Mouse (Mus musculus) thymus, postnatal 10 days (tissue): ENCODE data around the gene Nek8.

Experiments
- DNase-seq, 2 experiments: peaks; one replicate each; pipeline ENCODE4 v3.0.0; 2021; ENCODE audit warnings: low spot score in 2 of 2

The Nek8 gene

DNA sequence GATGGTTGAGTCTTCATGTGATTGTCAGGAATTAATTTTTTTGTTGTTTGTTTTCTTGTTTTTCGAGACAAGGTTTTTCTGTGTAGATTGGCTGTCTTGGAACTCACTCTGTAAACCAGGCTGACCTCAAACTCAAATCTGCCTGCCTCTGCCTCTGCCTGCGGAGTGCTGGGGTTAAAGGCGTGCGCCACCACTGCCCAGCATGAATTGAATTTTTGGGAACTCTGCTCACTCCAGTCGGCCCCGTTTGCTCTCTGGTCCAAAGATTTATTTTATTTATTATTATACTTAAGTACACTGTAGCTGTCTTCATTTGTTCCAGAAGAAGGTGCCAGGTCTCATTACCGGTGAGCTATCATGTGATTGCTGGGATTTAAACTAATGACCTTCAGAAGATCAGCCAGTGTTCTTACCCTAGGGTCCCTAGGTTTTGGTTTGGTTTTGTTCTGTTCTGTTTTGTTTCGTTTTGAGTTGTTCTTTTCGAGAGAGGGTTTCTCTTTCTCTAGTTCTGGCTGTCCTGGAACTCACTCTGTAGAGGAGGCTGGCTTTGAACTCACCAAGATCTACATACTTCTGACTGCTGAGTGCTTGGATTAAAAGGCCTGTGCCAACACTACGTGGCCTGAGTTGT, 7.5 kb upstream of the Nek8 start:
- no peak for DNase-seq

DNA sequence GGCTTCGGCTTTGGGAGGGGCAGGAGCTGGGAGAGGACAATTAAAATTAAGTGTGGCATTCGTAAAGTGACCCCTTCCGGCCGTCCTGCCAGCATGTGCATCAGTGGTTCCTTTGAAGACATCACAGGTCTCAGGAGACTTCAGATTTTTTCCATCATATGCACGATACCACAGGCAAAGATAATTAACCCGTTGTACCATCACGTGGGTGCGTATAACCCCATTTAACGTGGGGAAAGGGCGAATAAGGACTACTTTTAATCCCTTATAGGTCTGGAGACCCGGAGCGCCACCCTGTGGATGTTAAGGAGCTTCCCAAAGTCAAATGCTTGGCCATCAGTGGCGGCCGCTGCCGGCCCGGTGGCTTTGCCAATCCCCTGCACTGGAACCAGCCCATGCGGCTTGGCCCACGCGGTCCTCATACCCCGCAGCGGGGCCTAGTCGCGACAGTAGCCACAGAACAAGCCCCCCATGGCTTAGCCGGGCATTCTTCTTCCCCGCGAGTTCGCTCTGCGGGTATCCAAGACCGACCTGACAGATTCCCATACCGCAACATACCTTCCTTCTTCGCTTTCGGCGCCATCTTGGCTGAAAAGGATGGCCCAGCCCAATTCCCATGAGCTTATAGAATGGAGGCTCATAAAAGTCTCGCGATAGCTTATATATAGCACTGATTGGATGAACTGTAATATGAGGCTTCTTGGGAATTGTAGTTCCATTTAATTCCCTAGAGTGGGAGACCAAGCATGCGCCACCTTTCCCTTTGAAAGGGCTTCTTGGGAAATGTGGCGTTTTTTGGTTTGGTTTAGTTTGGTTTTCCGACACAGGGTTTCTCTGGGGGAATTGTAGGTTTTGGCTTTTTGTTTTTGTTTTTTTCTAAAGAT, 6.7 kb upstream of the Nek8 start, which contains the start of gene Rpl23a:
Gene Rpl23a (minus strand): TSS at position 624 of the 884 bp plus-strand sequence.
- DNase-seq = peak; percentile 68 to 69

DNA sequence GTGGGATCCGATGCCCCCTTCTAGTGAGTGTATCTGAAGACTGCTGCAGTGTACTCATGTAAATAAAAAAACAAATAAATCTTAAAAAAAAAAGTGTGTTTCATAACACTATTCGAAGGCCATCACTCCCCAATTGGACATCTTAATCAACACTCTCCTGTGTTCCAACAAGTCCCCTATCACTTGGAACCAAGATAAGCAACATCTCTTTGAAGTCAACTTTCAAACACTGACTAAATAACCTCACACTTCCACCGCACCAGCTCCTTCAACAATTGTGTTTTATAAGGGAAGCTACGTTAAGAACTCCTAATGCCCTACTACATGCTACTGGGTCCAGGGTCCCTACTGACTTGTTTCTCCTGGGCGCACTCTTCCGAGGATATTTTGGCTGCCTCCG, 6.0 kb upstream of the Nek8 start:
- DNase-seq = no peak

DNA sequence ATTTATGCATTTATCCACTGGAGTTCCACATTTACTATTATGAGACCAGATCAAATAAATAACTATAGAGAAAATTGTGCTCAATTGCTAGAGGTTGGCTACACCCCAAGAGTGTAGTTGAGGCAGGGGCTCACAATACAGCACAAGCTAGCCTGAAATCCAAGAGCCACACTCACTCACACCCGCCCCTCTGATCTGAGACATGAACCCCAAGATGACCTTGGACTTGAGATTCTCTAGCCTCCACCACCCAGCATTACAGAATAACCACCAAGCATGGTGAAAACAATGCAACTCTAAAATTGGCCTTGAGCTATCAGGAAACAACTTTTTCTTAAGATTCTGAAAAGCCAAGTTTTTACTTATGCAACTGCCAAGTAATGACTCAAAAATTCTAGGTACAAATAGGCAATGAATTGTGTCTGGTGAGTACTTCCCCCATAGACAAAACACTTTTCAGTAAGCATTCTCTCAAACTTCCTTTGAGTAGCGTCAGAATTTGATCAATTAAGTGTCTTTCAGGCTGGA, 5.4 kb upstream of the Nek8 start:
- no peak for DNase-seq

DNA sequence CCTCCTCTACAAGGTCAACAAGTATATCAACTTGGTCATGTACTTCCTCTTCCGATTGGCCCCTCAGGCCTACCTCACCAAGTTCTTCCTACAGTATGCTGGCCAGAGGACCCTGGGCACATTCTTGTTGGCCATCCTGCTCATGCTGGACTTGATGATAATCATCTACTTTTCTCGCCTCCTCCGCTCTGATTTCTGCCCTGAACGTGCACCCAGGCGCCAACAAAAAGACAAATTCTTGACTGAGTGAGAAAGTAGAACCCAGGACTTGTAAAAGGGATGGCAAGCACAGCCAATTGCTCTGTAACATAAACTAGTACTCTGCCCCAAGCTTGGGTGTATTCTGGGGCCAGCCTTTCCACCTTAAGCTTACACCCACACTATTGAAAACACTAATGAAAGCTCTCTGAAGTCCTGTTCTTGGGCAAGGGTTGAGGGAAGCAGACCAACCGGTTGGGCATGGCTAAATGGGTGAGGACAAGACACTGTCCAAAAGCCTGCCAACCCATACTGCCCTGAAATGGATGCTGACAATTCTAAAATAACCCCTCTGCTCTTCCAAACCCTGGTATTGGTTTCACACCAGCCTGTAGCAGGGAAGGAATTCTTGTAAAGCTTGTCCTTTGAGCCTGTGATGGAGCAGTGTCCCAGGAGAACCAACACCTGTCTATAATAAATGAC, 3.7 kb upstream of the Nek8 start:
- DNase-seq = no peak

DNA sequence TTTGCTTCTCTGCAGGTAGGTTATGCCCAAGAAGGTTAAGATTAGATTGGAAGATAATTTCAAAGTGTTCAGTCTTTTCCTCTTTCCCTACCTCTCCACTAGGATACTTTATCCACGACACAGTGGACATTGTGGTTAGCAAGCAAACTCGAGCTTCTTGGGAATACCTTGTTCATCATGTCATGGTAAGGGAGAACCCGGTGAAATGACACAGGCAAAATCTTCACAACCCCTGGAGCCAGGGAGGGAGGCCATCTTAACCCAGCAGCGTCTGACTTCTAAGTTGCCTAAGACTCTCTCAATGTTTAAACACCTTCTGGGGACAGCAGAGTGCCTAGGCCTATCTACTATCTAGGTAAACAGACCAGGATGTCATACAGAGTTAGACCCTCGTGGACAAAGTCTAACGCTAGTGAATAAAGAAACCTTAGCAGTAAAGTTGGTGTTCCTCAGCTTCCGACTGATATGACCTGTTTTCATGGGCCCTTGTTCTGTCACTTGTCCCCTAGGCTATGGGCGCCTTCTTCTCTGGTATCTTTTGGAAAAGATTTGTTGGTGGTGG, 3.0 kb upstream of the Nek8 start:
- no peak for DNase-seq

DNA sequence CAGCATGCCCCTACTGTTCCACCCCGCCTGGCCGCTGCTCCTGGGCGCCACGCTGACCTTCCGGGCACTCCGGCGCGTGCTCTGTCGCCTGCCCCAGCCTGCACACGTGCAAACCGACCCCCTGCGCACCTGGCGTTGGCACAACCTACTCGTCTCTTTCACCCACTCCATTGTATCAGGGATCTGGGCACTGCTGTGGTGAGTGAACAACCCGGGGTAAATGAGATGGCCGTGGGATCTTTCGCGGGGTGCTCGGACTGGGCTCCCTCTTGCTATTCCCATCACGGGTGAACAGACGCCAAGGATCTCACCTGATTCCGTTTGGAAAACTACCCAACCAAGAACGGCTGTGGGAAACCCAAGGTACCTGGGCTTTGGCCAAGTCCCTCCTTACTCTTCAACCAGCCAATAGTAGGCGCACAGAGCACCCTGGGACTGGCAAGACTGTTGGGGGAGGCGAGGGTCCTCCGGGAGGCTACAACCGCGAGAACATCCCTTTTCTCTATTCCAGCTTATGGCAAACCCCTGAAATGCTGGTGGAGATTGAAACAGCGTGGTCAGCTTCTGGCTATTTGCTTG, 2.5 kb upstream of the Nek8 start:
- peak in 1 of 2 experiments; percentile 39 for DNase-seq

DNA sequence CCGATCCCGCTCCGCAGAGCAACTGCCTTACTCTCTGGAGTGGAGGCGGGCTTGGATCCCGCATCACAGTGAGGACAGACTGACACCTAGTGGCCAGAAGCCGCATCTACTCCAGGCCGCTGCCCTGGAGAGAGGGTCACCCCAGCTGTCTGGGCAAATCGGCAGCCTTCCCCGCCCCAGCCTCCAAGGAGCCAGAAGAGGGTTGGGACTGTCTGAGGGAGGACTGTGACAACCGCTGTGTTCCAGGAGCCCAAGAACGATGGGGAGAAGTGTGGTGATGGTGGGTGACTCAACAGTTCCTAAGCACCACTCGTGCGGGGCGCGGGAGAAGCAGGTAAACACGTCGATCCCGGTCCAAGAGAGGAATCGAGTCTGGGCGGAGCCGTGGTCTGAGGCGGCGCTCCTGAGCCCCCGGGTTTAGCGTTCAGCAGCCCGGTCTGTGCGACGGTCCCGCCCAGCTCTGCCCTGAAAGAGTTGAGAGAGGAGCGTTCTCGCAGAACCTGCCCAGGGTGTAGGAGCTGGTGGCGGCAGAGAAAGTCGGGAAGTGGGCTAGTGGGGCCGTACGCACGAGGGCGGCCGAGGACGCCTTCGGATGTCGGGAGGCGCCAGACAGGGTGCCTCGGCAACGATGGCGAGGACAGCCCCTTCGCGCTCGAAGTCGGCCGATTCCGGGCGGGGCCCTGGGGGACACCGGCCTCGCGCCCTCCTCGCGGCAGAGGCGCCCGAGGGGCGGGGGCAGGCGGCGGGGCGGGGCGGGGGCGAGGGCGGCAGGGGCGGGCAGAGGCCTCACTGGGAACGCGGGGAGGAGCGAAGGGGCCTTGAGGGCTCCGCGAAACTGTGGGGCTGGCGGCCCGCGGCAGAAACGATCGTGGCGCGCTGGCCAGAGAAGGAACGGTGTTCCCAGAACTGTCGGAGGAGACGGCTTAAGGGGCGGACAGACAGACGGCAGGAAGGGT, 1.7 kb upstream of the Nek8 start:
- peak; percentile 87 to 91 for DNase-seq

DNA sequence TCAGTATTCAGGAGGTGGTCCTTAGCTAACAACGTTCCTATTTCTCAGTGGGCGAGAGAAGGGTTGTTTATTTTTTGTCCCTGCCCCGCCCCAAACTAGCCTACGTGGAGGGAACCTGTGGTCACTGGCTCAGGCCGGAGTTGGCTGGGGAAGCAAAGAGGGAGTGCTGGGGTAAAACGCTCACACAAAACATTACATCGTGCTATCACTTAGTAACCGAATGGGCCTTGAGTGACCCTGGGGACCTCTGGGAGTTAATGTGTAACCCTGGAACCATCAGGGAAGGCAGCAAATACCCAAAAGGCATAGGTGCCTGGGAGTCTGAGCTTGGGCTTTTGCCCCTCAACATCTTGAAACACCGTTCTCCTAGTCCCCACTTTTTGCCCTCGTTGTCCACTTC, 962 bp upstream of the Nek8 start:
- DNase-seq = no peak

DNA sequence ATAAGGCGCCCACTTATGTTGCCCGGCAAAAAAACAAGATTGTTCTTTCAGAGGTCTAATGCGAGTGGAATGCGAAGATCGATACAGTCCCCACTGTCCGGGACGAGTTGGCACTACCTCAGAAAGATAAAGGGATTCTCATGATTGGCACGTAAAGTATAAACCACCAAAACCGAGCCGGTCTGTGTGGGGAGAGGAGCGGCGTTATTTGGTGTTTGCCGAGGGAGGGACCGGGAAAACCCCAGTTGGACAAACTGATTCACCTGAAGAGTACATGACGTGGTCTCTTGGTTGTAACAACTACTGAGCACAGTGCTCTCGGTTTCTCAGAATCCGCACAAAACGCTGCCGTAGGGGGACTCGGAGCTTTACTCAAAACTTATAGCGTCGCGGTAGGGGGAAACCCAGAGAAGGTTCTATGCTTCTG, 443 bp upstream of the Nek8 start:
- DNase-seq = no peak

DNA sequence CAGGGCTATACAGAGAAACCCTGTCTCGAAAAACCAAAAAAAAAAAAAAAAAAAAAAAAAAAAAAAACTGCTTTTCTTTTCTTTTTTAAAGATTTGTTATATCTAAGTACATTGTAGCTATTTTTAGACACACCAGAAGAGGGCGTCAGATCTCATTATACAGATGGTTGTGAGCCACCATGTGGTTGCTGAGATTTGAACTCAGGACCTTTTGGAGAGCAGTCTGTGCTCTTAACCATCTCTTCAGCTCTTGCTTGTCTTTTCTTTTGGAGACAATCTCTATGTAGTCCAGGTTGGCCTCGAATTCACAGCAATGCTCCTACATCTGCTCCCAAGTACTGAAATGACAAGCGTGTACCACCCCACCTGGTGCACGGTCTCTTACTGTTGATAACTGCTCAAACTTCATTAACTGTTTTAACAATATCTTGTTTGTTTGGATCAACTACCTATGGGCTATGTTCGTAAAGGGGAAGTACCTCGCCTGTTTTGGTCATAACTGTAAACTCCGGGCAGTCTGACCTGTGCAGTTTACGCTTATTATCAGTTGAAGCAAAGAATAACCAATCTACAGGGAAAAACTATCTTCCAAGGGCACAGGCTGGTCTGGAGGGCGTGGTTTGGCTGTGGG, 589 bp downstream of the Nek8 start:
- no peak for DNase-seq

DNA sequence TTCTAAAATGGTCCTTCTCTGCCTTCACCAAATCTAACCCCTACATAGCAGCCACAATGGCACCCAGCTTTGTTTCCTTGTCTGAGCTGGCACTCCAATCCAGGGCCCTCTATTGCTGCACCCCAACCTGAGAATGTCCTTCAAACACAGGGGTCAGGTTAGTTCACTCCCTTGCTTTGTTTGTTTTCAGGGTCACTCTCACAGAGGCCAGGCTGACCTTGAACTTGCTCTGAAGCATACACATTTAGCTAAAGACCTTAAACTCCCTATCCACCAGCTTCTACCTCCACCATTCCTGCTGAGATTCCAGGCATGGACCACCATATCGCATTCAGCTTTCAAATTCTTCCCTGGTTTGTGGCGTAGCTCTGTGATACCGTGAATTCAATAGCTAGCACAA, 2.0 kb downstream of the Nek8 start:
- no peak for DNase-seq

DNA sequence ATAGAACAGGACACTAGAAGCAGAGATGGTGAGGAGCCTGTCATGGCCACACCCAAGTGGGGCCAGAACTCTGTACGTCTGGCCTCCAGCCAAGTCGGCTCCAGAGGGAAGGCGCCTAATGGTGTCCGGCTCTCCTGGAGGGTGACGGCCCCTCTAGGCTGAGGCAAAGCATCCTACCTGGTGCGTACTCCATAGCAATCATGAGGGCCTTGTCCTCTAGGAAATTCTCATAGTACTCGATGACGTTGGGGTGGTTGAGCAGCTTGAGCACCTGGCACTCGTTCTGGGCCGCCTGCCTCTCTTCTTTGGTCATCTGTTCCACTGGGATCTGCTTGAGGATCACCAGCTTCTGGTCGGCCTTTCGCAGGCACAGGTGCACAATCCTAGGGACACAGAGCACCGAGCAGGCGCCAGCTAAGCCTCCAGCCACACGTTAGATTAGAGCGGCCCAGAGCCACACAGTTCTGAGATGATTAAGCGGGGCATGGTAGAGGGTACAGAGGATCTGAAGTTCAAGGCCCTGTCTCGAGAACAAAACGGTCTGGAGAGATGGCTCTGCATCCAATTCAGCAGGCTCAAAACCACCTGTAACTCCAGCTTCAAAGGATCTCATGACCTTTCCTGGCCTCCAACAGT, 3.6 kb downstream of the Nek8 start:
- DNase-seq = no peak

DNA sequence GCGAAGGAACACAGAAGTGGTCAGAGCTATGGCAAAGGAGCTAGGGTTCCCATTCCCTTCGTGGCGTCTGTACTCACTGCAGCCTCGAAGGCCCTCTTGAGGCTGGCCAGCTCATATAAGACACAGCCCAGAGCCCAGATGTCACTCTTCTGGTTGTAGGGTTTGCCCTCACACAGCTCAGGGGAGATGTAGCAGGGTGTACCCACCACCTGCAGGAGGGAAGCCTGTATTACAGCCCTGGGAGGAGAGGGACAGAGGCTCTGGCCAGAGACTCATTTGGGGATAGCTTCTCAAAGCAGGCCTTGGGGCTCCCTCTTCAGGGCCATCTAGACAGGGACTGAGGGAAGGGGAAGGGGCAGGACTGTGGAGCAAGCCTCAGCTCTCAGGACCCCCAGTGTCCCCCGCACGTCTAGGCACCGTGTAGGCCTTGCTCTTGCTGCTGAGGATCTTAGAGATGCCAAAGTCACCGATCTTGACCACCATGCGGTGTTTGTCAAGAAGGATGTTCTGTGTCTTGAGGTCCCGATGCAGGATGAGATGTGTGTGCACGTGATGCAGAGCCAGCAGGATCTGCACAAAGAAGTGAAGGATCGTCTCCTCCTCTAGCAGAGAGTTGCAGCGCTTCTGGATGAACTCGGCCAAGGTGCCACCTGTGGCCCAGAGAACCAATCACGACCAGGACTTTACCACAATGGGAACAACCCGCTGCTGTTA, 4.3 kb downstream of the Nek8 start:
- DNase-seq = no peak

DNA sequence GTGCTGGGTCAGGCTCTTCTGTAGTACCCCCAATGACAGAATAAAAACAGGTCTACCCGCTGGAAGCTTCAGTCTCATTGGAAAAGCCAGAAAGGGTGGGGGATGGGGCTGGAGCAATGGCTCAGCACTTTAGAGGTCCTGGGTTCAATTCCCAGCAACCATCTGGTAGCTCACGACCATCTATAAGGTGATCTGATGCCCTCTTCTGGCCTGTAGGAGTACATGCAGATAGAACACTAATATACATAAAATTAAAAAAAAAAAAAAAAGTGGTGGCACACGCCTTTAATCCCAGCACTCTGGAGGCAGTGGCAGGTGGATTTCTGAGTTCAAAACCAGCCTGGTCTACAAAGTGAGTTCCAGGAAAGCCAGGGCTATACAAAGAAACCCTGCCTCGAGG, 5.1 kb downstream of the Nek8 start:
- no peak for DNase-seq

DNA sequence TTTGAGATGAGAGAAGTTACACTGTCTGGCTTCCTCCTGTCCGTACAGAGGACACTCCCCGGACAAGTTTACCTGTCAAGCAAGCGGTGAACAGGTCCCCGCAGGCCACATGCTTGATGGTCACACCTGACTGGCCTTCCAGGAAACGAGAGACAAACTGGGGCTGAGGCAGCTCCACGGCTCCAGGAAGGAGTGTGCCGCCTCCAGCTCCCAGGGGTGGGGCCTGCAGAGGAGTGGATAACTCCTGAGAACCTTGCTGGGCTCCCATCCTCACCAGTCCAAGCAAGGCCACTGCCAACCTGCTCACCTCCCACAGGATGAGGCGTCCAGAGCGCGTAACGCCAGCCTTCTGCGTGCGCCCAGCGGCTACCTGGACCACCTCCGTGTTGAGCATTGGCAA, 6.2 kb downstream of the Nek8 start:
- no peak for DNase-seq

DNA sequence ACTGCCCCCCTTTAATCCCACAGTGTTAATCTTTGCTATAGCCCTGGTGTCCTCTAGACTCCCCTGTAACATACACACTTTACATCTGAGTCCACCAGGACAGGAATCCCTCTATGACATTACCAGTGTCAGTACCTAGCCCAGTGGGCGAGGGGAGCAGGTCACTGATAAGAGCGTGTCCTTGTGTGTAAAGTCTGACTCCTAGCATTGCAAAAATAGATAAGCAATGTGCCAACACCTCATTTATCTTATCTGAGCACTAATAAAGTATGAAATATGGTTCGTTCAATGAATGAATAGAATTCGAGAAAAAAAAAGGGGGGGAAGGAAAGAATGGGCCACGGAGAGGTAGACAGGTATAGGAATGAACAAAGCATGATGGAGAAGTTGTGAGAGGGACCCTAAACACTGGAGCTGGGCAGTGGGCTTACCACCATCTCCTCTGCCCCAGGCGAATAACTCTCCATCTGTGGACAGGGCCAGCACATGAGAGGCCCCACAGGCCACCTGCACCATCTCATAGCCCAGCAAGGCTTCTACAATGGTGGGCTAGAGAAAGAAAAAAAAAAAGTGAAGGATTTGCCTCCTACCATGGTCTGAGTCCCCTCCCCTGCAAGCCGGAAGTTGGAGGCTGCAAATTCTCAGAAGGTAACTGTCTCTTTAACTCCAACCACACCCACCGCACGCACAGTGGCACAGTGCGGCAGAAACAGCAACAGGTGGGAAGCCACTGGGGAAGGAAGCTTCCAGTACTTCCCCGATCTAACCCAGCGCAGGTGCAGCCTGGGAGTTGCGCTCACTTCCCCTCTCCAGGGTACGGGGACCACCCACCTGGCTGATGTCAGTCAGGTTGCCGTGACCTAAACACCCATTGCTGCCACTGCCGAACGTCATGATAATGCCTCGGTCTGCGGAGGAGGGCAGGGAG, 7.7 kb downstream of the Nek8 start:
- DNase-seq = peak; percentile 71 to 74
